Mouse (Mus musculus) thymus, adult 2 months (tissue): ENCODE measurements at regions not wholly inside any gene's neighbourhood (a gene's known extent, or its start where the extent isn't known, plus 50 kb on each side); places are given as distances from the start of the nearest gene placed in this dataset.

Experiments
- CTCF ChIP-seq: fragments of 200-500 bp; IDR thresholded peaks from 2 replicates; pipeline ENCODE4 v1.5.1; 2012; ENCODE audit warnings: mild to moderate bottlenecking, control low read depth, low read length, moderate library complexity, borderline replicate concordance; ENCODE audit not compliant: control insufficient read depth, poor library complexity, insufficient read depth; ENCODE audit errors: extremely low read depth
- POLR2A ChIP-seq: fragments of 200-500 bp; IDR thresholded peaks from 2 replicates; pipeline ENCODE4 v1.6.1; 2012; ENCODE audit warnings: mild to moderate bottlenecking, low read length, control low read depth, moderate library complexity; ENCODE audit not compliant: control insufficient read depth, poor library complexity, insufficient read depth; ENCODE audit errors: extremely low read depth

GRCm38 (mm10) chr16:77749474-77749873 lies 147.6 kb upstream of the Gm11146 start:
- TF ChIP-seq POLR2A (no peak), CTCF (no peak)
